Mouse (Mus musculus) heart, postnatal 10 days (tissue): Measurements from ENCODE around the gene Ptgr1. TPM values are rescaled to one million over a fixed set of nuclear protein-coding genes. Genes with fewer than 3 reads are reported as not detected.

ENCODE experiments used
- DNase-seq, 2 experiments: peaks; one replicate each; pipeline ENCODE4 v3.0.0; 2021
- intact Hi-C: fragments of 180-260 bp; cut with DNase I; formaldehyde crosslinking; loops from one replicate; pipeline ENCODE4 v1.15.1; 2025
- total RNA-seq, 2 experiments: library from RNA; stranded (reverse); gene quantifications; 2 replicates each; pipeline ENCODE4 v1.2.3; 2021

Gene Ptgr1
- total RNA-seq, result 1 to 10 TPM; 5.3 to 5.6 TPM

DNA sequence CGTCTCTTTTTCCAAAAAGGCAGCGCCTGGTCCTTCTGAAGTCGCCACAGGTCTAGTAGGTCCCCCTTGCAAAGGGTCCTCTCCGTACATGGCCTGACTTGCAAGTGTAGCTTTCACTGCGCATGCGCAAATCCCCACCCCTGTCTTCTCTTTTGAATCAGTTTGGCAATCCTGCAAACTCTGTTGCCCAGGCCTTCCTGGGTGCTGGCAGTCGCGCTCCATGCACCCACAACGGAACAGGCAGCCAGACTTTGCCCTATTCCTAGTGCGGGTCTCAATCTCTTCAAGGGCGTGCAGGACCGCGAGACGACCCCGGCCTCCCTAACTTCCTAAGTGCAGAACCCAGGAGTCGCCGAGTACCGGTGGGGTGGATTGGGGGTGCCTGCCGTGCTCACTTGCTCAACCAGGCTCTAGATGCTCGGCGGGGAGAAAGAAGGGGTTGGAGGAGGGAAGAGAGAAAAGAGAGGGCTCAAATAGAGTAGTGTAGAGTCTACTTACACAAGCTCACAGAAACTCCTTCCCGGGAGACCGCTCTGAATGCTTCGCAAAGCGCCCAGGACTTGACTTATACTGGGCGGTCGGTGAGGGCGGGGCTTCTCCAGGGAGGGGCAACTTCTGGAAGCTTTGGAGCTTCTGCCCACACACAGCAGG is at the start of gene Ptgr1:
Gene Ptgr1 (minus strand): TSS at position 580 of the 651 bp plus-strand sequence.
- intact Hi-C loops, result loop anchor here (5.0 kb wide), 1 partner anchor 356 kb away; no protein-coding TSS in a partner anchor
- peak; percentile 81 to 83 for DNase-seq

DNA sequence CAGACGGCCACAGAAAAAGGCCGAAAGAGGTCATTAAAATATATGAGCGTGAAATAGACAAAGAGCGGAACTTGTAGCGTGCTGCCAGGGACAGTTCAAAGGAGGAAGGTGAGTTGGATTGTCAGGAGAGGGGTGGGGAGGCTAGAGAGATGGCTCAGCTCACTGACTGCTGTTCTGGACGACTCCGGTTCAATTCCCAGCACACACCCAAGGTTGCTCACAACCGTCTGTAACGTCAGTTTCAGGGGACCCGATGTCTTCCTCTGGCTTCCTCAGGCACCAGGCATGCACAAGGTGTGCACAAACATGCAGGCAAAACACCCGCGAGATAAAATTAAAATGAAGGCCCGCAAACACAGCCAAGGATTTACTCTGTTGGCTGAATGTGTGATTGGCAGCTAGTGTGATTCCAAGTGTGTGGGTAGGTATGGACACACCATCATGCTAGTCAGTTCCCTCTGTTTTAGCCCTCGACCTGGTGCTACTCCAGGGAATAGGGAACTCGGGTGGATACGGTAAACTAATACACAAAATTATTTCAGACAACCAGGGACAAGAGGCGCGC is 48.9 kb upstream of the Ptgr1 start:
- no peak for DNase-seq
- intact Hi-C loops, result loop anchor here (1.0 to 2.0 kb wide), 2 partner anchors 31 to 51 kb away; no protein-coding TSS in a partner anchor

DNA sequence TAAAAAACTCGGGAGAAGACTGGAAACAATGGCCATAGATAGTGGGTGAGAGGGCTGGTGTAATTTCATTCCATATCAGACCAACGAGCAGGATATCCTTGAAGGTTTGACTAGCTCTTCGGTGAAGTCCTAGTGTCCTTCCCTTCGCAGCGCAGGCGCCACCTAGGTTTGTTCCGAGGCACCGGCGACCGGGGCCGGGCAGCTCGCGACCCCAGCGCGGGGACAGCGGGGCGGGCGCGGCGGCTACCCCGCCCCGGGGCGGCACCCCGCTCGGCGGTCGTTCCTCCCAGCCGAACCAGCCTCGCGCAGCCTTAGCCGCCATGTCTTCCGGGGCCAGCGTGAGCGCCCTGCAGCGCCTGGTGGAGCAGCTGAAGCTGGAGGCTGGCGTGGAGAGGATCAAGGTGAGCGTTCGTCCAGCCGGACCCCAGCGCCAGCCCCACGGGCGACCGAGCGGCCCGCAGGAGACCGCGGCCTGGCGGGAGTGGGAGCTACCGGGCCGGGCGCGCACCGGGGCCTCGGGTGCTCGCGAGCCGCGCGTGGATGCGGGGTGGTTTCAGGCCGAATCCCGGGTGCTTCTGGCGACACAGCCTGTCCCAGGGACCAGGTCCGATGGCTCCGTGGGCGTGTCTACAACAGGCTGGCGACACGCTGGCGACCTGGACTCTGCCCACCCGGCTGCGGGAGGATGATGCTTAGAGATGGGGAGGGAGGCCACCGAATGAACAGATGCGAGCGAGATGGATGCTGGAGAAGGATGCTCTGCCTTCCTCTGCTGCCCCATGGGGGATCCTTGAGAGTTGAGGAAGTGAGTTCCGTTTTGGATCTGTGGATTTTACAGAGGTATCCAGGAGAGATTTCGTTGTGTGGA is 48.2 kb upstream of the Ptgr1 start, which contains the start of gene Gng10:
Gene Gng10 (plus strand): TSS at position 171 of the 868 bp plus-strand sequence.
- peak; percentile 79 to 80 for DNase-seq
- intact Hi-C loops, result loop anchor here (2.0 kb wide), 1 partner anchor 30 kb away; no protein-coding TSS in a partner anchor

DNA sequence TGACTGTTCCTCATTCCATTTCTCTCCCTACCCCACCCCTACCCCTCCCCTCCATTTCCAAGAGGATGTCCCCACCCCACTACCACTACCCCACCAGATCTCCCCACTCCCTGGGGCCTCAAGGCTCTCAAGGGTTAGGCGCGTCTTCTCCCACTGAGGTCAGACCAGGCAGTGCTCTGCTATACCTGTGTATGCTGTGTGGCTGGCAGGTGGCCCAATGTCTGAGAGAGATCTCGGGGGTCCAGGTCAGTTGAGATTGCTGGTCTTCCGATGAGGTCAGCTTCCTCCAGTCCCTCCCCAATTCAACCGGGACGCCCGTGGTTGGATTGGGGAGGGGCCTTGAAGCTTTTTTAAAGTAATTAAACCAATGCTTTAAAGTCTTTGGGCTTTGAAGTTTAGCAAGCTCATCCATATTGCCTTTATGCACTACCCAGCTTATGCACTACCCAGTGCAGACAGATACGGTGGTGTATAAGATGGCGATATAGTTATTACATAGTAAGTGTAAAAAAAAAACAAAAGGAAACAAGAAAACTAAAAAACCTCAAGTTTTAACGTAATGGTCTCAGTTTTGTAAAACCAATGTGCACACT is 47.5 kb upstream of the Ptgr1 start:
- intact Hi-C loops, result loop anchor here (2.0 kb wide), 1 partner anchor 30 kb away; no protein-coding TSS in a partner anchor
- no peak for DNase-seq

DNA sequence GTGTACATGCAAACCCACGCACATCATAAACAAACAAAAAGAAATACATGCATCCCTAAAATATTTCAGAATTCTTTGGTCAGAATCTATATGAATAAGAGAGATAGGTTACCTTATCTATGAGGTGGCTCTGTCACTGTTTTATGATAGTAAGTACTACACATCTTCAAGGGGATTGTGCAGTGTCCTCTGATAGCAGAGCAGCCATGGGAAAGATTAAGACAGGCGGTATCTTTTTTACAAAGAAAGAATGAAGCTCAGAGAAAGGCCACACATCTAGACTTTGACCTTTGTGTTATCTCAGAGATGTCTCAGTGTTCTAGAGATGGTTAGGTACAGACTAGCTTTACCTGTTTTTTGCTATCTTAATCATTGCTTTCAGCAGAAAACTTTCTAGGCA is 30.0 kb upstream of the Ptgr1 start:
- no peak for DNase-seq
- intact Hi-C loops, result no loop called here

DNA sequence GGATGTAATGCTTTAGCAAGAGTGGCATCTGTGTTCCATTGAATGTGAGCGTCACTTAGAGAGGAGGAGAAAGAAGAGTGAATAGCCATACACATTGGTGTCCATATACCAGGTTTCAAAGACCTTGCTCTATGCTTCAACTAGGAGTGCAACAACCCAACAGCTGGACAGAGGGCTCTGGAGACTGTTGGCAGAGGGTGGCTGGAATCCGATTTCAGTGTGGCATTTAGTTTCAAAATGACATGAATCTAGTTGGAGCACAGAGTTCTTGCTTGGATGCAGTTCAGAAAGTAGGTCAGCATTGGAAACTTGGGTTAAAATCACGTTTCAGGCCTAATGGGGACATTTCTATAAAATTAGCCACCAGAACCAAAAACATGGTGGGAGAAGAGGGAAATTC is 28.3 kb upstream of the Ptgr1 start:
- DNase-seq, result no peak
- intact Hi-C loops, result no loop called here

DNA sequence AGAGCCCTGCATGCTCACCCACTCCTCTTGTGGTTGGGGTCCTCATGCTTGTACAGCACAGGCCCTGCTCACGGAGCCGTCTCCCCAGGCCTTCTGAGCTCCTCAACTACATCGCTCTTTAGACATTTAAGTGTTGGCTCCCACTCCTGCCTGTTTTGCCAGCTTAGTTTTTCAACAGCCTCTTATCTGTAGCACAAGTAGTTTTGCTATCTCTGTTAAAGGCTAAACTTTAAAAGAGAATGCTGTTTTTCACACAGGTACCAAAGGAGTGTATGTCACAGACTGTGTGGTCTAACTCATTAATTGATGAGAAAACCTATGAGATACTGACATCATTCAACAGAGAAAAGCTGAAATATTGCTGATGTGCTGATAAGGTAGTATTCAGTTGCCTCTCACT is 24.5 kb upstream of the Ptgr1 start:
- intact Hi-C loops, result no loop called here
- no peak for DNase-seq

DNA sequence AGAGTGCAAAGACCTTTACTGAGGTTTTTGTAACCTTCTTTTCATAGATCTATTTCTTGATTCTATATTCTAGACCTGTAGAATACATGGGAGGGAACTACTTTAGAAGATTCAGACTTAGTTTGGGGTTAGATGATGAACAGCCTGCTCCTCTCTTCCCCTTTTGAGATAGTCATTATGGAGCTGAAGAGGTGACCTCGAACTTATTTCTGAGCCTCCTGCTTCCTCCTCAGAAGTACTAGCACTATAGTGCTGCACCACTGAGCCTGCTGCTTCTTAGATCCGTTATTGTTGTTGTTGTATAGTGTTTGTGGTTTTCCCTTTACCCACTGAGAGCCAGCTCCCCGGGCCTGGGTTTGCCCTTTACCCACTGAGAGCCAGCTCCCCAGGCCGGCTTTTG is 22.8 kb upstream of the Ptgr1 start:
- intact Hi-C loops, result no loop called here
- DNase-seq, result no peak

DNA sequence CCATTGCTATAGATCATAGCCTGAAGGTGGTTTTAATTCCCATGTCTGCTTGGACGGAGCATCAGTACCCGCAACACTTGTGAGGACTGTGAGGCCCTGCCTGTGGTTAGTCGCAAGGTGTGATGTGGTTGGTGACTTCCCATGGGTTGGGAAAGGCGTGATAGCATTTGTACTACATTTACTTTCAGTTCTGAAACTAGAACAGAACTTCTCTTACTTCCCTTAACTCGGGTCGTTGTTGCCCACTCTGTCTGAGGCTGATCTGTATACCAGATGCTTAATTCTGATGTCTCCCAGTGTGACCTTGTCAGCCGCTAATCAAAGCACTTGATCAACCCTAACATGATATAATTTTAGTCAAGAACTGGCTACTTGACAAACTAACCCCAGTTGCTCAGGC is 22.3 kb upstream of the Ptgr1 start:
- DNase-seq, result no peak
- intact Hi-C loops, result no loop called here

DNA sequence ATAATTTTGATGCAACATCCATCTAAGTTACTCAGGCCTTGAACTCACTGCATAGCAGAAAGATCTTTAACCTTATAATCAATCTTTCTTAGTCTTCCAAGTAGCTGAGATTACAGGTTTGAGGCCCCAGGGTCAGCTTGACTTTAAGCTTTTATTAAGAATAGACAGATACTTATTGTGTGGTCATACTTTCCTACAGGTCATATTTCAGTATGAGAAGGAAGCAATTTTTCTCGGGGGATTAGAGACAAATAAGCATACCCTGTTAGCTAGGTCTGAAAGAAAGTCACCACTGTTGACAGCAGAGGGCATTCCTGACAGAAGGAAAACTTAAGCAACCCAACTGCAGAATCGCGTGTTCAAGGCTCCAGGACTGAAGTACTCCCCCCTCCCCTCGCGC is 21.1 kb upstream of the Ptgr1 start:
- DNase-seq, result no peak
- intact Hi-C loops, result no loop called here

DNA sequence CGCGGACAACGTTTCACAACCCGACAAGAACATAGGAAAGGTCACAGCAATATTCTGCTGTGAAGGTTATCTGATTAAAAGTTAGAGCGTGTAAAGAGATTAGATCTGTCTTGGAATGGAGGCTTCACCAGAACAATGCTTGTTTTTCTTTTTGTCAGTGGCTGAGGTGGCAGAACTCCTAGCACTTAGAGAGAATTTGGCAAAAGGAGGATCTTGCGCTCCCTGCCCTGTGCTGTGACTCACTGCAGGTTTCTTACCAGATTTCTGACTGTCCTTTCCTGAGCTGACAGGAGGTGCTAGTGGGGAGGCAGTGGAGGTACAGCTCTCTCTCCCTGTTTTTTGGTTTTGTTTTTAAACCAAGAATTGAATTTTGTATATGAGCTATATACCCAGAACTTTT is 20.1 kb upstream of the Ptgr1 start:
- intact Hi-C loops, result no loop called here
- no peak for DNase-seq

DNA sequence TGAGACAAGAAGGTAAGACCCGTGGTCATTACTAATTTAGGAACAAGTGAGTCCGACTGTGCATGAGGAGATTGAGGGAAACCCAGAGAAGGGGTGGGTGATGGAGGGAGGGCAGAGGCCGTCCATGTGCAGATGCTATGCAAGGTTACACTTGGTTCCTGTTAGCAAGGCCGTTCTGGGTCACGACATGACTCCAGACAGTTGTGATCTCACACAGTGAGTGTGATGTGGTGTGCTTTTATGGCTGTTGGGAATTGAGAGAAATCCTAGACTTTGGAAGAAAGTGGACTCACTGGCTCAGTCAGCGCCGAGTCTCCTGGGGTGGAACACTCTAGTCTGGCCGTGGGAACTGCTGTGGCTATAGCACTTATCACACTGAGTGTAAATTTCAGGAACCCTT is 19.3 kb upstream of the Ptgr1 start:
- DNase-seq, result peak in 1 of 2 experiments; percentile 8
- intact Hi-C loops, result no loop called here

DNA sequence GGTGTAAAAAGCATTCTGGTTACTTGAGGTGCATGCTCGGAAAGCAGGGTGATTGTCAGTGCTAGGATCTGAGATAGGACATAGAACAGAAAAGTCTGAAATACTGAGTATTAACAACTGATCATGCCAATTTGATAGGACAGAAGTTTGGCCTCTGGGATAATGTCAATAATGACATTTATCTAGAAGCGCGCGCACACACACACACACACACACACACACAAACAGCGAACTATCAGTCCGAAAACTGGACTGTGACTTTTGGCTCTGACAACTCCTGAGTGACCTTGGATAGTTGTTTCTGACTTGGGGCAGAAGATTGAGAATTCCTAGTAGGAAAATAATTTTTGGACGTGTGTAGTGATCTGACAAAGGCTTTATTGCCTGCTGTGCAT is 16.9 kb upstream of the Ptgr1 start:
- peak in 1 of 2 experiments; percentile 30 for DNase-seq
- intact Hi-C loops, result loop anchor here (2.0 kb wide), 1 partner anchor 31 kb away; the partner anchor contains the start of gene Gng10

DNA sequence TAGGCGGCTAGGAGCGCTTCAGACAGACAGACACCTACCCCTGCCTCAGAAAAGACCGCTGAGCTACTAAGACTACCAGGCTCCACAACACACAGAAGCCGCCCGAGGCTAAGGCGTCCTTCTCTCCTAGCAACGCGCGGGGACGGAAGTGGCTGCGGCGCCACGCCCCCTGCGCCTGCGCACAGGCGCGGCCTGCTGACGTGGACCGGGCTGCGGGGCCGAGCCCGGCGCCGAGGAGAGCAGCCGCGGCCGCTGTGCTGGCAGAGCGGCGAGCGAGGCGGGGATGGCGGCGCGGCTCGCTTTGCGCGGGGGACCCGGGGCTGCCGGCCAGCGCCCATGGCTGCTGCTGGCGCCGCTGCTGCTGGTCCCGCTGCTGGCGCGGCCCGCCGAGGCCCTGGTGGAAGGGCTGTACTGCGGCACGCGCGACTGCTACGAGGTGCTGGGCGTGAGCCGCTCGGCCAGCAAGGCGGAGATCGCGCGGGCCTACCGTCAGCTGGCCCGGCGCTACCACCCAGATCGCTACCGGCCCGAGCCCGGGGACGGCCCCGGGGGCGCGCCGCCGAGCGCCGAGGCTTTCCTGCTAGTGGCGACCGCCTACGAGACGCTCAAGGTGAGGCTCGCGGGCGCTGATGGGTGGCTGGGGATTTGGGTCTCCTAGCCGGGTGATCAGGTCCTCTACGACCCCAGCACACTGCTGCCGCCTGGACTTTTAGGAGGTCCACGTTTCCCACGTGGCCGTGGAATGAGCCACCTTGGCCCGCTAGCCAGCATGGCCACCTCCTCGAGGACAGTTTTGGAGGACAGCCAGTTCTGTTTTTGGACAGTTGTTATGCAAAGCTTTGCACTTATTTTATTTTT is 16.3 kb upstream of the Ptgr1 start, which contains the start of gene Gm20503:
Gene Gm20503 (plus strand): TSS at position 263 of the 858 bp plus-strand sequence.
- DNase-seq, result peak; percentile 94
- intact Hi-C loops, result no loop called here

DNA sequence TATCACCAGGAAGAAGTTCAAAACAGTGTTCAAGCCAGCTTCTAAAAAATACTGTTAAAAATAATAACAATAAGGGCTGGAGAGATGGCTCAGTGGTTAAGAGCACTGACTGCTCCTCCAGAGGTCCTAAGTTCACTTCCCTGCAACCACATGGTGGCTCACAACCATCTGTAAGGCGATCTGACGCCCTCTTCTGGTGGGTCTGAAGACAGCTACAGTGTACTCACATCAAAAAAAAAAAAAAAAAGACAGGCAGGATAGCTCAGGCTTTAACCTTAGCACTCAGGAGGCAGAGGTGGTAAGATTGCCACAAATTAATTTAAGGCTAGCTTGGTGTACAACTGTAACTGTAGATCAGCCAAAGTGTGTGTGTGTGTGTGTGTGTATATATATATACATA is 13.7 kb upstream of the Ptgr1 start:
- peak; percentile 16 to 44 for DNase-seq
- intact Hi-C loops, result no loop called here

DNA sequence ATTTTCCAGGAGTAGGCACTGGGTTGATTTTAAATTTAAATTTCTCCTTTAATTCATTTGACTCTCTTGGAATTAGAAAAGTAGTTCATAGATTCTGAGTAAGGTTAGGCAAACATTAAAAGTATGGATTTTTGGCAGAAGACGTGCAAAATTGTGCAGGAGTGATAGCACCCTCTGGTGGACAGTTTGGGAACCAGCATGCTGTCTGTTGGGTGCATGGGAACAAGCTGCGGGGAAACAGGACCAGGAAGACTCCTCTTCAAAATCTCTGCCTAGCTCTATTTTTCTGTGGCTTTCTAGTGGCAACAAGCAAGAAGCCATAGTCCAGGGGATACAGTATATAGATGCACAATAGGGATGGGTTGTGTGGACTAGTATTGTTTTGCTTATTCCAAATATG is 12.8 kb upstream of the Ptgr1 start:
- intact Hi-C loops, result loop anchor here (1.0 to 5.0 kb wide), 2 partner anchors 14 to 732 kb away; no protein-coding TSS in a partner anchor
- DNase-seq, result peak; percentile 79 to 86

DNA sequence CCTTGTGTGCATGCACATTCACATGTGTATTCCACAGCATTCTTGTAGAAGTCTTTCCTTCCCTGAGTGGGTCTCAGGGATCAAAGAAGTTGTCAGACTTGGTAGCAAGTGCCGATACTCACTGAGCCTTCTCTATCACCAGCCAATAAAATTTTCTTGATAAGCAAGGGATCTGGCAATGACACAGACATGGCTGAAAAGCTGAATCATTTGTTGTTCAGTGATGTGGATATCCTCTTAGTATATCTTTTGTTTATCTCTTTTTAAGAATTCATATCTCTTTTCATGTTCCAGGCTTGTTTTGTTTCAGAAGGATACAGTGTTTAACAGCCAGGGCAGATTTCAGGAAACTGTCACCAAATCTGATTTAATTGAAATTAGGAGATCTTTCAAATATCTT is 11.8 kb upstream of the Ptgr1 start:
- intact Hi-C loops, result loop anchor here (1.0 to 5.0 kb wide), 2 partner anchors 13 to 731 kb away; no protein-coding TSS in a partner anchor
- no peak for DNase-seq

DNA sequence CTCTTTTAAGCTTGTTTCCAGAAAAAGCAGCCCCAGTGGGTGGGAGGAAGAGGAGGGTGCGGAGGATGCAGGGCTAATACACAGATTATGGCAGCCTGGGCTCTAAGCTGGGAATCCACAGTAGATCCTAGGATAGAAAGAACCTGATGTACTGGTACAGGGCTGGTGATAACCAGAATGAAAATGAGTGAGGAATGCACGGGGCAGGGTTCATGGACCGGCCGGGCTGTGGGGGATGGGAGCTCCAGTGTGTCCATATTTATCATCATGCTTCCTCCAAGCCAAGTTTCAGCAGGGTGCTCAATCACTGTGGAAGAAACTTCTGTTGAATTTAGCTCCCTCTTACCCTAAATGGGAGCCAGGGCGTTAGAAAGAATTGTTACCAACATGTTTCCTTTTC is 10.2 kb upstream of the Ptgr1 start:
- DNase-seq, result peak in 1 of 2 experiments; percentile 18
- intact Hi-C loops, result loop anchor here (5.0 kb wide), 1 partner anchor 730 kb away; no protein-coding TSS in a partner anchor

DNA sequence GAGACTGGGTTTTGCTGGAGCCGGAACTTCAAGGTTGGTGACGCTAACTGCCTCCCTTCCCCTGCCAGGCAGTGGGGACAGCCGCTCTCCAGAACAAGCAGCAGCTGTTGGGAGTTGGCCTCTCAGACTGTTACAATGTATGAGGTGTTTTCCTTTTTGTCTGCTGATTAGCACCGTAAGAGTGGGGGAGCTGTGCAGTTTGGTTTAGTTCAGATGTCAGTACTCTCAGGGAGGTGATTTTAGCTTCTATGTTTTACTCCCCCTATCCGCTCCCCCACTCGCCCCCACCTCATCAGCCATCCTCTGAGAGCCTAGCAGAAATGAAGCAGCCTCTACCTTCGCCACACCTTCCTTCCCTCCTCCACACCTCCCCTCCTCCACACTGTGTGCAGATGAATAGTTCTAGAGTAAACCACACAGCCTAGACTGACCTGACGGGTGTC is 8.4 kb upstream of the Ptgr1 start:
- intact Hi-C loops, result loop anchor here (5.0 kb wide), 1 partner anchor 728 kb away; no protein-coding TSS in a partner anchor
- DNase-seq, result no peak
